Mouse (Mus musculus) frontal cortex, adult 2 months (tissue): ENCODE measurements around the gene 2610507B11Rik. TPM values are rescaled to one million over a fixed set of nuclear protein-coding genes. Genes with fewer than 3 reads are reported as not detected.
"Not testable (repeated sequence)": the region's sequence is repeated elsewhere in the genome, so short reads cannot be mapped to it uniquely, and the experiment has no call there.

ENCODE experiments used
- DNase-seq, 2 experiments: peaks; one replicate each; pipeline ENCODE4 v3.0.0; 2022; ENCODE audit warnings: low spot score in 1 of 2; ENCODE audit errors: extremely low spot score in 1 of 2
- polyA plus RNA-seq: library from polyadenylated mRNA; depleted of rRNA; stranded (reverse); fragments of >200 nt; gene quantifications from 2 replicates; pipeline ENCODE4 v1.2.3, GENCODE M21; 2012; rRNA removed

2610507B11Rik gene
- polyA plus RNA-seq, result 119 and 129 TPM in 2 replicates

DNA sequence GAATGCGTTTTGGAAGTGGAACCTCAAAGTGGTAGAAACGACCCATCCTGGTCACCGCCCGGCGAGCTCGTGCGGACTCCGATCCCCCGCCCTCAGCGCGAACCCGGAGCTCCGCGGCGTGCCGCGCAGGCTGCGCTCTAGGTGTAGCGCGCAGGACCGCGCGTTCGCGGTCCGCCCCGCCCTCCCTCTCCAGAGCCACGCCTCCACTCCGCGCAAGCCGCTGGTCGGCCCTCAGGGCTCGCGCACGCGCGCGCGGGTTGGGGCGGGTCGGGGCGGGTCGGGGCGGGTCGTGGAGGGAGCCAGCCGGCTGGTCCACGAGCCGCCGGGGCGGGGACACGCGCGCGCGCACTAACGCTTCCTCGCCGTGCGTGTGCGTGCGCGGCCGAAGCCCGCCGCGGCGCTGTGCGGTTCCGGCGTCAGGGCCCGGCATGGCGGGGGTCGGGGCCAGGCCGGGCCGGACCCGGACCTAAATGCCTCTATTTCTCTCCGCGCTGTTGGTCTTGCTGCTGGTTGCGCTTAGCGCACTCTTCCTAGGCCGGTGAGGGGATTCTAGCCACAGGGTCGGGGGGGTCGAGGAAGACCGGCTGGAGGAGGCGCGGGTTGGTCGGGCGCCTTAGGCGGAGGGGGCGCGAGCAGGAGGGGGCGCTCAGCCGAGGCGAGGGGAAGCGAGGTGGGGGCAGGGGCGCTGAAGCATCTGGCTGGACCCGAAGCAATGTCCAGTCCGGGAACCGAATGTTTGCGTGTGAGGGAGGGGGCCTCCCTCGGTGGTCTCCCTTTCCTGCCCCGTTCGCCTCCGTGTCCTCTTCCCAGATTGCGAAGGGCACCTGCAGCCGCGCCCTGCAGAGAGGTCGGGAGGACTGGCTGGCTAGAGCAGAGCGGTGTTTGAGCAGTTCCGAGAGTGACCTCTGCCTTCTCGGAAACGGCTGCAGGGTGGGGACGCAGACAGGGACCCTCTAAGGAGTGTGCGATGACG, at the start of gene 2610507B11Rik:
TSS of gene 2610507B11Rik (plus strand) at position 373 of the 973 bp plus-strand sequence.
- peak; percentile 44 to 88 for DNase-seq

DNA sequence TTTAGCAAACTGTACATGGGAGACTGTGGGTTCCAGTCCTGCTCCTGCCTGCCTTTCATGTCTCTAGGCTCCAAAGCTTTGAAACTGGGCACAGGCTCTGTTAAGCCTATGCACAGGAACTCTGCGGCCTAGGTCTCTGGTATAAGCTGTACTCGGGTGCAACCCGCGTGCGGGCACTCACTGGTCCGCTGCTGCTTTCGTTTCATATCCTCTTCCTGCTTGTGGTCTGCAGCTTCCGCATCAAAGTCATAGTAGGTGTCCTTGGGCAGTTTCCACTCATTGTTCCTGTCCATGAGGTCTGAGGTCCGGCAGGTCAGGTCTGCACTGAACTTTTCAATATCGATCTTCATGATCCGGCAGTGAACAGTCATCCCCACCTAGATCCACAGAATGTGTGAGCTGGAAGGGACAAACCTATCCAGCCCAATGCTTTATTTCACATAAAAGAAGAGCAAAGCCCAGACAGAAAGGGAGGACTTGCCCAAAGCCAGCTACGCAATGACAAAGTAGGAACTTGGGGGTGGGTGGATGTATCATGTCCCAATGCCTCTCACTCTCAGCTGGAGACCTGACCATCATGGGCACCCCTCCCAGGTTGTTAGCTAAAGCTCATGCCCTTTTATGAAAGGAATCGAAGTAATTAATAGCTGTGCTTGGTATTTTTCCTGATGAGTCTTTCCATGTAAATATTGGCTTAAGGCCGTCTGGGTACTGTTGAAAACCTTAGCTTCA, 48.3 kb upstream of the 2610507B11Rik start:
- no peak for DNase-seq

DNA sequence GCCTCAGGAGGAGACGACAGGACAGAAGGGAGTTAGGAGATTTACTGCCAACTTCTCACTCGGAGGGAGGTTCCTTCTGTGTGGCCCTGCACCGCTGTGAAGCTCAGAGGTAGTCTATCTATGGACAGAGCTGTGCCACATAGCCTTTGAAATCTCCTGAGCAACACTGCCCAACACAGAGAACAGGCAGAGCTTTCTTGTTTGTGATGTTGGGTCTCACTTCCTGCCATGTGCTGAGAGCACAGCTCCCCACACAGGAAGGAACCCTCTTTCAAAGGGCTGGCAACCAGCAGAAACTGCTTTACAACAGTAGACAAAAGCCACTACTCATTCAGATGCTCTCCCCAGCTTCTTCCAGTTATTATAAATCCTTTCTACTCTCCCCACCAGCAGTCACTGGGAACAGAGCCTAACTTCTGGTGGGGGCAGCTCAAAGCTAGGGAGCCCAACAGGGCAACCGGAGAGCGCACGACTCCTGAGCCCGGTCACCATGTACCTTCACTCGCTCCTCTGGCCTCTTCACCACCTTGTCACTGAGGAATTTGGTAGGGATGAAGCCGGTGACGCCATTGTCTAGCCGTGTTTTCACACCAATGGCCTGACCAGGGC, 45.7 kb upstream of the 2610507B11Rik start:
- peak in 1 of 2 experiments; percentile 19 for DNase-seq

DNA sequence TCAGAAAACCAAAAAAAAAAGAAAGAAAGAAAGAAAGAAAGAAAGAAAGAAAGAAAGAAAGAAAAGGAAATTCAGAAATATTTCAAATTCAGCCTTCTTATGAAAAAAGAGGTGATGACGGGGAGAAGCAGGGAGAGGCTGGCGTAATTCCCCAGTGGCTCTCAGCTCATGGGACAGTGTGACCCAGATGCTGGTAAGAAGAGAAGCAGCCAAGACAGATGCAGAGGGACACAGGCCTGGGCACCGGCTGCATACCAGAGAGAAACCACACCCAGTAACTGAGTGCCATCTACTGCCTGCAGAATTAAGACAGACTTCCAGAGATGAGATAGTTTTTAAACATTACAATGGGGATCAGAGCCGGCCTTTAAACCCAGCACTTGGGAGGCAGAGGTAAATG, 38.0 kb upstream of the 2610507B11Rik start:
- DNase-seq, result no peak

DNA sequence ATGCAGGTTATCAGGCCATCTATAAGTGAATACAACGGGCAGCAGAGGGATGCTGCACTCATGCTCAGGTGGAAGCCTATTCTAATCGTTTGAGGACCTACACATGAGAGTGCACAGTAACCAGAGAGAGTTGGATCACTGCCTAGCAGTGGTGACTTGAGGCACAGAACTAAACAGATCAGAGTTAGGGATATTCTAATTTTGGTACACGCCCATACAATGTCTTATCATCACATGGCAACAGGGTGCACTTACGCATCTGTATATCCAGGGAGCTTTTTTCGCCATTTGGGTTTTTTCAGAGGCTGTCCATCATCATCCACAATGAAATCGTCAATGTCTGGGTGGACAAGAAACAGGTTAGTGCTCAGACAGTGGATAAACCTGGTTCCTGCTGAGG, 30.0 kb upstream of the 2610507B11Rik start:
- DNase-seq, result no peak

DNA sequence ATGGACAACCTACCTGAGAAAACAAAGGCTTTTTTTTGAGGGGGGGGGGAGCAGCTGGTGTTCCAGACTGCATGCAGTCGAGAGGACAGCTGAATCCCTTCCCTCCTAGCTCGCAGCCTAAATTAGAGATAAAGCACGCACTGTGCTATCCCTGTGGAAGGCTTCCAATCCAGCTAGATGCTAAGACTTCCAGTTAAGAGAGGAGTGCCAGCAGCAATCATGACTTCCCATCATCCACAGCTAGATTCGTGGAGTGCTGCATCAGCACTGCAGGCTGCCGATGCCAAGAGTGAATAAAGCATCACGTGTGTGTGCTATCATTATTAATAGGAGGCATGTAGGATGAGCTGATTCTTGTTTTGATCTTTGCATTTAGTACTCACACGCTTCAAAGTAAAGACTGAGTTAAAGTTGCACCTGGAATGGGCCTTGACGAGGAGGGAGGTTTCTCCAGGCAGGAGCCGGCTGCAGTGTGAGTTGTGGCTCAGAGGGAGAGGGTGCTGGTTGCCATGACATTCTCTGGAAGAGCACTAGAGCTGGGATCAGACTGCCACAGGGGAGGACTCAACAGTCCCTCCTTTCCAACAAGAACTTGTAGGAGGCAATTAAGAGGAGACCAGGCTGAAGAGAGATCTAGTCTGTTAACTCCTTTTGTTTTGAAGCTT, 21.2 kb upstream of the 2610507B11Rik start:
- peak; percentile 59 to 68 for DNase-seq

DNA sequence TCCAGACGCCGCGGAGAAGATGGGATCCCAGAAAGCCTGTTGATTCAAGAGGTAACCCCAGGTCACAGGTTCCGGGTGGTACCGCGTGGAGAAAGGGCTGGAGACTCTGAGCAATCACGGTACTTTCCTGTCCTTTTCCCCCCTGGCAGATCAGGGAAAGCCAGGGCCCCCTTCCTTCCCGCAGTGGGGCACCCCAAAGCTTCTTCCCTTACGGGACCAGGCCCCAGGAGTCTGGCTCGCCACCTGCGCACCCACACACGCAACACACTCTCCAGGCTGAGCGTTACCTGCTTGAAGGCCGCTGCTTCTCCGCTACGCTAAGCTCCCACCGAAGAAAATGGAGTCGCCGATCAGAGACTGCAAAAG, 16.3 kb upstream of the 2610507B11Rik start:
- DNase-seq, result no peak

DNA sequence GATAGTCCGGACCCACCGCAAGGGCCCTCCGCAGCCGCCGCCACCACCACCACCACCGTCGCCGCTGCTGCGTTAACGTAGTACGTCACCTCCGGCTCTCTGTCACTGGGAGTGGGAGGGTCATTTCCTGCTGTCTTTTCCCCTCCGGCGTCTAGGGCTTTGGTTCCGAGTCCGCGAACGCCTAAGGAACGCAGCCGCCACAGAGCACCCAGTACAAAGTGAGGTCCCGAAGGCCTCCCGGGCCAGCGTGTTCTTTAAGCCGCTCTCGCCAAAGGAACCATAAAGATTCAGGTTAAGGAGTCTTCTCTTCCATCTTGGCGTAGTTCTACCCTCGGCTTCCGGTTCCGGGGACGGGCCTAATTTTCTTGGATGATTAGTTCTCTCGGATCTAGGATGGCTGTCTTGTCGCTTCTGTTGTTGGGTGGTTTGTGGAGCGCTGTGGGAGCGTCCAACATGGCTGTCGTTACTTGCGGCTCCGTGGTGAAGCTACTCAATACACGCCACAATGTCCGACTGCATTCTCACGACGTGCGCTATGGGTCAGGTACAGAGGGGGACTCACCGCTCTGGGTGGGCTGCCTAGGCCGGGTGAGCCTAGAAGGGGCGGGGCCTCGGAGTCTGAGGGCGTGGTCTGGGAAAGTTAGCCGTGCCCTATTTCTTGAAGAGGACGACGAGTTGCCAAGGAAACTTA, 15.8 kb upstream of the 2610507B11Rik start, which contains the start of the genes Sdf2 and Supt6:
TSS of gene Sdf2 (plus strand) at position 120 of the 691 bp plus-strand sequence.
TSS of gene Supt6 (minus strand) at position 361 of the 691 bp plus-strand sequence.
- DNase-seq, result peak; percentile 77 to 89

DNA sequence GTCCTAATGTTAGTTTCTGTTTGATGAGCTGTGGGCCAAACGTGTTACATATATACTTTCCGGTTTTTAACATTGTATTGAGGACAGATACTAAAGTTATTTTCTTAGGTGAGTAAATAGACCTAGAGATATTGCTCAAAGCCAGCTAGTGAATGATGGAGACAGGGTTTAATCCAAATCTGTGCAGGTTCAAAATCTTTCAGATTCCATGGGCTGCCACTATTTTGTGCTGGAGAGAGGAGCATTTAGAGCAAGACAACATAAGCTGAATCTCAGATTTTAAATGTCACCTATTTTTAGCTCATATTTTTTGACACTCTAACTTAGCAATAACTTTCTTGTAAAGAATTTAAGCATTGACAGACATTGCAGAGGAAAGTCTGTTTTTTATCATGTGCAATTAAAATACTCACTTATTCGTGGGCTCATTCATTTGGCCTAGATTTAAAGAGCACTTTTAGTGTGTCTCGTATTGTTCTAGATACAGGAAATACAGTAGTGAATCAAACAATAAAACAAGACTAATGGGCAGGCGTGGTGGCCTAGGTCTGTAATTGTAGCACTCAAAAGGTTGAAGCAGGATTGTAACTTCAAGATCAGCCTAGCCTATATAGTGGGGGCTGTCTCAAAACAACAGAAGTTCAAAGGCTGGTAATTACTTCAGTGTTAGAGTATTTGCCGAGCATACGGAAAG, 15.1 kb upstream of the 2610507B11Rik start:
- DNase-seq, result no peak

DNA sequence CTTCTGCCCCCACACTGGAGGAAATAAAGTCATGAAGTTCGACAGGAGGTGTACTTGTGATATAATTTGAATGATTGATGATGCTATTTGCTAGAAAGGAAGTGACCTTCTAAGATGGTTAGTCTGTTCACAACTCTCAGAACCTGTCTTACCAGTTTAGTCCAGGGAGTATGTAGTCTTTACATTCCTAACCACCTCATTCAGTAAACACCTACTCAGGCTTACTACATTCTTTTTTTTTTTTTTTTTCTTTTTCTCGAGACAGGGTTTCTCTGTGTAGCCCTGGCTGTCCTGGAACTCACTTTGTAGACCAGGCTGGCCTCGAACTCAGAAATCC, 14.6 kb upstream of the 2610507B11Rik start:
- DNase-seq, result no peak

DNA sequence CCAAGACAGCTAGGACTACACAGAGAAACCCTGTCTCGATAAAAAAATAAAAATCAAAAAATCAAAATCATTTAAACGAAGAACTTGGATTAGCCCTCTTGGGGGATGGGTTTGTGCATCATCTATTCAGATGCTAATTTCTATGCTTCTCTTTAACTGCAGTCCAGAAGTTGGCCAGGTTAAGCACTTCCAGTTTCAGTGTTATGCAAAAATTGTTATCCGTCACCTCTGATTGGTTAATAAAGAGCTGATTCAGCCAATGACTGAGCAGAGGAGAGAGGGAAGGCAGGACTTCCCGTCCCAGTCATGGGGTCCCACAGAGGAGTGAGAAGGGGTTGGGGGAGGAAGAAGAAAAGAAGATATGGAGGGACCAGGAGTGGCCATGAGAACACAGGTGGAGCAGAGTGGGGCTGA, 13.8 kb upstream of the 2610507B11Rik start:
- no peak for DNase-seq

DNA sequence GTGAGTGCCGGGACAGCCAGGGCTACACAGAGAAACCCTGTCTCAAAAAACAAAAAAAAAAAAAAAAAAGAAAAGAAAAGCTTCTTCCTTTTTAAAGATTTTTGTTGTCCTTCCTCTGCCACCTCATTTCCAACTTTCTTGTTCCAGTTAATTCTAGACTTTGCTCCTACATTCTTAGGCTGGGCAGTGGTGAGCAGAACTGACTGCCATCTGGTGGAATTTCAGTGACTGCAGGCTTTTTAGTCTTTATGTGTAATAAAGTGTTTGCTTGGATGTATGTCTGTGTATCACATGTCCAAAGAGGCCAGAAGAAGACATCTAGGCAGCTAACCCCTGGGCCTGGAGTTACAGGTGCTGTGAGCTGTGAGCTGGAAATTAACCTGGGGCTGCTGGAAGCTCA, 4.9 kb upstream of the 2610507B11Rik start:
- DNase-seq, result no peak

DNA sequence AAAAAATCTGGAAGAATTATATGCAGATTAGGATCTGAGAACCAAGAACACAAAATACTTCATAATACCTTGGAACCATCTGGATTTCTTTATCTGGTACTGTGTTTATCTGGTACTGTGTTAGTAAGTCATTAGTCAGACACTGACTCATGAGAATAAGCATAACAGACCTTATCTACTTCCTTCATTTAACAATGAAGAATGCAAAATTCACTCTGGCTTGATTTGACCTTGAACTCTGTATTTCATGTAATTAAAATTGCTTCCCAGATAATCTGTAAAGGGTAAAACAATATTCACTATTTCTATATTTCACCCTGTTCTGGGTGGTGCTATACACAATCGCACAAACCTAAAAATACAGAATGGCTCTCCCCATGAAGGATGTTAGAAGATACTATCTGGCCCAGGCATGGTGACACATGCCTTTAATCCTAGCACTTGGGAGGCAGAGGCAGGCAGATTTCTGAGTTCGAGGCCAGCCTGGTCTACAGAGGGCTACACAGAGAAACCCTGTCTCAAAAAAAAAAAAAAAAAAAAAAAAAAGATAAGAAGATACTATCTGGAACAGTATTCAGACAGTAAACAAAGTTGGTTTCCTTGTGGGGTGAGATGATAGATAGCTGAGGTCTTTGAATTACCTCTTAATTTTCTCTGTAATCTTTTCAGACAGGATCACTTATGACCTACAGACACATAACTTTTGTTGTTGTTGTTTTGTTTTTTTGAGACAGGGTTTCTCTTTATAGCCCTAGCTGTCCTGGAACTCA, 878 bp upstream of the 2610507B11Rik start:
- DNase-seq, result no peak

DNA sequence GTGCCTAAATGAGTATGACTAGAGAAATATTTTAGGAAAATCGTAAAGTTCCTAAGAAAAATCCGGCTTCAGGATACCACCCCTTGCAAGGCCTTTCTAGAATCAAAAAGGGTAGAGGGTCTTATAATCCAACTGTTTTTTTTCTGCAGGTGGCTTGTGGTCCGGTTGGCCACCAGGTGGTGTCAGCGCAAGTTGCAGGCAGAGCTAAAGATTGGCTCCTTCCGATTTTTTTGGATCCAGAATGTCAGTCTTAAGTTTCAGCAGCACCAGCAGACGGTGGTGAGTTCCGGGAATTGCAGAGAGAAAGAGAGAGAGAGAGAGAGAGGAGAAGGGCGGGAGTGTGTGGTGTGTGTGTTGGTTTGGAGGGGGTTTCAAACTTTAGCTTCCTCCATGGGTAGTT, 998 bp downstream of the 2610507B11Rik start:
- DNase-seq, result peak; percentile 12 to 63

DNA sequence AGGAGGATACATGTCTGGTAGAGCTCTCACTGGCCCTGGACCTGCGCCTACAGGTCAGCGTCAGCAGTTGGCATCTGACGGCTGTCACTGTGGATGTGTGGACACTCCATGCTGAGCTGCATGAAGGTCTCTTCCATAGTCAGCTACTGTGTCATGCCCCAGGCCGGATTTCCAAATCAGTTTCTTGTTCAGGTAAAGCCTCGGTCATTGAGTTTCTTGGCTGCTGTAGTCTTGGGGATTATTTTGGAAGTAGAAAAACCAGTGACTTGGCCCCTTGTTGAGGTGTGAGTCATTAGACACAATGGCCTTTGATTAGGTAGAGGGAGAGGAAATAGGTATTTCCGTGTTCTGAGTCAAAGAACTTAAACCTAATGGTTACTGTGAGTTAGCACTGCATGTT, 4.0 kb downstream of the 2610507B11Rik start:
- no peak for DNase-seq

DNA sequence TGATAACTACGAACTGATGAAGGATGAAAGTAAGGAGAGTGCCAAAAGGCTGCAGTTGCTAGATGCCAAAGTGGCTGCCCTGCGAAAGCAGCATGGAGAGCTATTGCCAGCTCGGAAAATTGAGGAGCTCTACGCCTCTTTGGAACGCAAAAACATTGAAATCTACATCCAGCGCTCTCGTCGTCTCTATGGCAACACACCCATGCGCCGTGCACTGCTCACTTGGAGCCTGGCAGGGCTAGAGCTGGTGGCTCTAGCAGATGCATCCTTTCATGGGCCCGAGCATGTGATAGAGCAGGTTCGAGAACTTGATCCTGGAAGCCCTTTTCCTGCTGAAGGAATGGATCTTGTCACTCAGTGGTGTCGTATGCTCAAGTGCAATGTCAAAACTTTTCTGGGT, 10.4 kb downstream of the 2610507B11Rik start:
- peak; percentile 64 to 81 for DNase-seq

DNA sequence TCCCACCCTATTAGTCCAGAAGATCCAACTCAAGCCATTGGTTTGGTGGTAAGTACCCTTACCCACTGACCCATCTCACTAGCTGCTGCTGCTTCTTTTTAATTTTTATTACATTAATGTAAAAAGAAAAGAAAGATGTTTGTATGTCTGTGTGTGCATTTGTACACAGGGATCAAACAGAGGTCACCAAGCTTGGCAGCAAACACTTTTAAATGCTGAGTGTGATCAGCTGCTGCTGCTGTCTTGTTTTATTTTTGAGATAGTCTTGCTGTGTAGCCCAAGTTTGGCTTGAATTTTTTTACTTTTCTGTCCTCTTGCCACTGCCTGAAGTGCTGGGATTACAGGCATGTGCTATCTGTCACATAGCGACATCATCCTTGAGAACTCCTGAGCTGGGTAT, 14.0 kb downstream of the 2610507B11Rik start:
- DNase-seq, result no peak

DNA sequence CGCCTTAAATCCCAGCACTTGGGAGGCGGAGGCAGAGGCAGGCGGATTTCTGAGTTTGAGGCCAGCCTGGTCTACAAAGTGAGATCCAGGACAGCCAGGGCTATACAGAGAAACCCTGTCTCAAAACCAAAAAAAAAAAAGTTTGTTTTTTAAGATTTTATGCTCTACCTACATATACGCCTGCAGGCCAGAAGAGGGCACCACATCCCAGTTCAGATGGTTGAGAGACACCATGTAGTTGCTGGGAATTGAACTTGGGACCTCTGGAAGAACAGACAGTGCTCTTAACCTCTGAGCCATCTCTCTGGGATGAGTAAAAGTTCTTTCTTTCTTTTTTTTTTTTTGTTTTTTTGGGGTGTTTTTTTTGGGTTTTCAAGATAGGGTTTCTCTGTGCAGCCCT, 14.6 kb downstream of the 2610507B11Rik start:
- not testable (repeated sequence) for DNase-seq

DNA sequence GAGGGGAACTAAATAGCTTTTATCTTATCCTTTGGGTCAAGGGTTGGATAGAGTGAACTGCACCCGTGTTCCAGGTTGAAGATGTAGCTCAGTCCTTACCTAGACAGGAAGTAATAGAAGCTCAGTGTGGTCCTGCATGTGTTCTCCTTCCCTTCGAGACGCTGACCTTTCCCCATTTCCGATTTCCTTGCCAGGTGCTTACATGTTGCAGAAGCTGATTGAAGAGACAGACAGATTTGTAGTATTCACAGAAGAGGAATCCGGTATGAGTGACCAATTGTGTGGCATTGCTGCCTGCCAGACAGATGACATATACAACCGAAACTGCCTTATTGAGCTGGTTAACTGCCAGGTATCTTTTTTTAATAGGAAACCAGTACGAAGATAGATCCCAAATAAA, 17.3 kb downstream of the 2610507B11Rik start:
- DNase-seq, result no peak
